Mouse (Mus musculus) stomach, postnatal 0 days (tissue): ENCODE measurements around the gene Foxn2.

Experiments
- CTCF ChIP-seq: IDR thresholded peaks from 2 replicates; pipeline ENCODE4 v1.5.1; 2016; ENCODE audit warnings: antibody characterized with exemption, low read depth, mild to moderate bottlenecking, moderate library complexity
- EP300 ChIP-seq: optimal IDR thresholded peaks from 2 replicates; pipeline ENCODE3; 2016; ENCODE audit warnings: antibody characterized with exemption

DNA sequence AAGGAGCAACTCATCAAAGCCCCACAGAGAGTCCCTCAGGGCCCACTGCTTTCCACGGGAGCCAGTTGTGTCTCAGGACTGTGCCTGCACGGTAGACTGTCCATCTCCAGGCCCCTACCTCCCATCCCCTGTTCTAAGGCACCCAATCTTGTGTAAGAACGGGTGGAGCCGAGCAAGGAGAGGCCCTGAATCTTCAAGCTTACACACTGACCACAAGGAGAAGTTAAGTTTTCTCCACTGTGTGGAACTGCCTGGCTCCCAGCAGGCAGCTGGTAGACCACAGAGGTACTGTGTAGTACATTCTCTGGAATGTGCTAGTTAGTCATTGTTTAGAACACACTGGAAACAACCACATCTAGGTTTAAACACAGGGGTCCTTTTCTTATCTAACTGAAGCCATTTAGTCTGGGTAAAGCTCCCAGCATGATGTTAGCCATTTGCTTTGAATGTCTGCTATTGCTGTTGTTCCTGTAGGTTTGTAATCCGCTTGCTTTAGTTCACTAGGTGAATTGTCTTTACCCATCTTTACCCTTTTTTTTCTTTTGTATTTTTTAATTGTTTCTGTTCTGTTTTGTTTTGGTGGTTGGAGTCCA, 57.7 kb downstream of the Foxn2 start:
- TF ChIP-seq CTCF (no peak), EP300 (no peak)
